Mouse (Mus musculus): Measurements from ENCODE around the gene Dhrs2.

The Dhrs2 gene

GRCm38 (mm10) chr14:55221707-55222106 is at the start of gene Dhrs2:
Gene Dhrs2 (plus strand): TSS chr14:55222007.
- no peak for DNase-seq (ENCODE audit: low spot score in 2 of 2)

GRCm38 (mm10) chr14:55174164-55174563 is 47.6 kb upstream of the Dhrs2 start:
- DNase-seq (ENCODE audit: low spot score in 2 of 2), result no peak

- peak; percentile 60 to 73 for DNase-seq (ENCODE audit: low spot score in 2 of 2)
Observed at GRCm38 (mm10) chr14:55177274-55177673, 44.5 kb upstream of the Dhrs2 start.

- no peak for DNase-seq (ENCODE audit: low spot score in 2 of 2)
Observed at GRCm38 (mm10) chr14:55180951-55181350, 40.9 kb upstream of the Dhrs2 start.

GRCm38 (mm10) chr14:55183231-55183630 is 38.6 kb upstream of the Dhrs2 start:
- DNase-seq (ENCODE audit: low spot score in 2 of 2), result no peak

- DNase-seq (ENCODE audit: low spot score in 2 of 2), result no peak
Observed at GRCm38 (mm10) chr14:55184640-55185145, 37.1 kb upstream of the Dhrs2 start.

GRCm38 (mm10) chr14:55188491-55188890 is 33.3 kb upstream of the Dhrs2 start:
- peak; percentile 29 for DNase-seq (ENCODE audit: low spot score in 2 of 2)

GRCm38 (mm10) chr14:55189351-55189769 is 32.4 kb upstream of the Dhrs2 start:
- DNase-seq (ENCODE audit: low spot score in 2 of 2), result peak; percentile 77 to 78

GRCm38 (mm10) chr14:55193354-55193753 is 28.5 kb upstream of the Dhrs2 start:
- no peak for DNase-seq (ENCODE audit: low spot score in 2 of 2)

GRCm38 (mm10) chr14:55193876-55194635 is 27.8 kb upstream of the Dhrs2 start:
- no peak for DNase-seq (ENCODE audit: low spot score in 2 of 2)

- DNase-seq (ENCODE audit: low spot score in 2 of 2), result no peak
Observed at GRCm38 (mm10) chr14:55194786-55195185, 27.0 kb upstream of the Dhrs2 start.

- DNase-seq (ENCODE audit: low spot score in 2 of 2), result no peak
Observed at GRCm38 (mm10) chr14:55197121-55197520, 24.7 kb upstream of the Dhrs2 start.

GRCm38 (mm10) chr14:55198187-55198586 is 23.6 kb upstream of the Dhrs2 start:
- no peak for DNase-seq (ENCODE audit: low spot score in 2 of 2)

GRCm38 (mm10) chr14:55204544-55204943 is 17.3 kb upstream of the Dhrs2 start:
- no peak for DNase-seq (ENCODE audit: low spot score in 2 of 2)

GRCm38 (mm10) chr14:55205045-55205750 is 16.6 kb upstream of the Dhrs2 start:
- peak; percentile 66 to 71 for DNase-seq (ENCODE audit: low spot score in 2 of 2)

GRCm38 (mm10) chr14:55208306-55208705 is 13.5 kb upstream of the Dhrs2 start:
- no peak for DNase-seq (ENCODE audit: low spot score in 2 of 2)

GRCm38 (mm10) chr14:55213621-55214020 is 8.2 kb upstream of the Dhrs2 start:
- no peak for DNase-seq (ENCODE audit: low spot score in 2 of 2)

- DNase-seq (ENCODE audit: low spot score in 2 of 2), result peak in 1 of 2 experiments; percentile 32
Observed at GRCm38 (mm10) chr14:55214507-55214906, 7.3 kb upstream of the Dhrs2 start.

- DNase-seq (ENCODE audit: low spot score in 2 of 2), result peak in 1 of 2 experiments; percentile 6
Observed at GRCm38 (mm10) chr14:55223172-55223571, 1.4 kb downstream of the Dhrs2 start.

GRCm38 (mm10) chr14:55234639-55235038 is 12.8 kb downstream of the Dhrs2 start:
- peak; percentile 23 to 34 for DNase-seq (ENCODE audit: low spot score in 2 of 2)

GRCm38 (mm10) chr14:55236685-55237084 is 14.9 kb downstream of the Dhrs2 start:
- DNase-seq (ENCODE audit: low spot score in 2 of 2), result no peak

GRCm38 (mm10) chr14:55242664-55243063 is 20.9 kb downstream of the Dhrs2 start:
- DNase-seq (ENCODE audit: low spot score in 2 of 2), result no peak

GRCm38 (mm10) chr14:55247181-55247580 is 25.4 kb downstream of the Dhrs2 start:
- DNase-seq (ENCODE audit: low spot score in 2 of 2), result no peak

Measured in right cerebral cortex, adult 2 months (tissue).